Mouse (Mus musculus) regulatory T cell (primary cell): ENCODE measurements around the gene Pbrm1.

Source experiments
- in situ Hi-C: fragments of 300-600 bp; cut with MboI, MseI; formaldehyde crosslinking; loops from one replicate; pipeline ENCODE4 v1.15.1; 2025; ENCODE audit warnings: high pct_unique_total_duplicates

Gene Pbrm1

DNA sequence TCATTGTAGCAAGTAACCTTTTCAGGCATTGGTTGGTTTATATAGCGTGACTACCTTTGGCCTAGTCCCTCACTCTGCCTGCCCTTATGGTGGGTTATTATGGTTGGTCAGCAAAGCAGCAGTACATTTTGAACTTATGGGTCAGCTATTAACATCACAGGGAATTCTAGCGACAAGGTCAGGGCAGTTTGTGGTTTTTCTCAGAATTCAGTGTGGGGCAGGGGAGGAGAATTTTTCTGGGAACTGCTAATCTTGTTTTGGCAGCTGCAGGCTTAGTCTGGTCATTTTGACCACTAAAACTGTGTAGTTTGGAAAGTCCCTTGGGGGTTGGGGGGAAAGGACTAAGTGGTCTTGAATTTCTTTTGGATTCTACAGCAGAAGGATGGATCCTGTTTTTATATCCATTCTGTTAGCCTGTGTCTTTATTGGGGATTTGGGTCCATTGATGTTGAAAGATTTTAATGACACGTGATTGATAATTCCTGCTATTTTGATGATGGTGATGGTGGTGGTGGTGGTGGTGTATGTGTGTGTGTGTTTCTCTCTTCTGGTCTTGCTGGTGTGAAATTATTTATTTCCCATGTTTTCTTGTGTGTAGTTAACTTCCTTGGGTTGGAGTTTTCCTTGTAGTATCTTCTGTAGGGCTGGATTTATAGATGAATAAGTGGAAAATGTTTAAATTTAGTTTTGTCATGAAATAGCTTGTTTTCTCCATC is 60.5 kb downstream of the Pbrm1 start:
- in situ Hi-C loops = no loop called here

DNA sequence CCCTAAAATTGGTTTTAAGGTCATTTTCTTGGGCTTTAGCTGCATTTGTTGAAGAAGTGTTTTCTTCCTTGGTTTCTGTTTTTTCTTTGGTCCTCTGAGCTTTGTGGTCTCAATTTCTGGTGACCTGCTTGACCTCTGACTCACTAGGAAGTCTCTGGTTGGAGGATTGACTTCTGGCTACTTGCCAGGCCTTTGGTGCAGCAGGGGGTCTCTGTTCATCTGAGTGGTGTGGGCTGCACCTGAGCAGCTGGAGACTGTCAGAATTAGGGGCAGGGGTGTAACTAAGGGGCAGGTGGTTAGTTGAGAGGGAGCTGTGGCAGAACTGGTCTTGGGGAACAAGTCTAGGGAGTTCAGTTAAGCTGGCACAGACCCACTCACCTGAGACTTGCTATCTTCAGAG is 62.2 kb downstream of the Pbrm1 start:
- in situ Hi-C loops = no loop called here

- in situ Hi-C loops = no loop called here
These were observed 68.5 kb downstream of the Pbrm1 start for GRCm38 (mm10) chr14:31087433-31087832.

DNA sequence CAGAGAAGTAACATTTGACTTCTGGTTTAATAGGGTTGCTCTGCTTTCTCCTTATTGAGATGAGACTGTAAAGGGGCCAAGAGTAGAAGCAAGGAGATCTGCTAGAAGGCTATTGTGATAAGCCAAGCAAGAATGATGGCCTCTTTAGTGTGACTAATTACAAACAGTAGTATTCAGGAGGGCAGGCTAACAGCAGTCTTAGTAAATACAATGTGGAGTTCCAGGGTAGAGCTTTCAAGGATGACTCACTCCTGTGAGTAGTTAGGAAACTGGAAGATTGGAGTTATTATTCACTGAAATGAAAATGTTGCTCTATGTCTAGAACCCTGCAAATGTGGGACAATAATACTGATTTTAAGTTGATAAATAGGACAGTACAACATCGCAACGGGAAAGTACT is 69.6 kb downstream of the Pbrm1 start:
- in situ Hi-C loops = no loop called here

DNA sequence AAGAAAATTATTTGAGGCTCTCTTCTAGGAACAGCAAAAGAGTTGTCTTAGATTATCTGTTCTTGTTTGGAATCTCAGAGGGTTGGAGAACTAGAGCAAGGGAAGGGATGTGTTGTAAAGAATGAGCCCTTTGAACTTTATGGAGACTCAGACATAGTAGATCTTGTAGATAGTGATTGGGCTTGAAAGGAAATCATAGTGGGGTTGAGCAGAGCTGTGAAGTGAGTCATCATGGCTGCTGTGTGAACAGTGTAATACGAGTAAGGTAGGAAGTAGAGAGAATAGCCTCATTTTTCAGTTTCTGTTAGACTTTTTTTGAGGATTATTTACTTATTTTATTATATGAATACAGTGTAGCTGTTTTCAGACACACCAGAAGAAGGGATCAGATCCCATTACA is 71.0 kb downstream of the Pbrm1 start:
- in situ Hi-C loops = no loop called here

GRCm38 (mm10) chr14:31105156-31105555 is 86.2 kb downstream of the Pbrm1 start:
- in situ Hi-C loops = no loop called here

- in situ Hi-C loops = no loop called here
These were observed 91.7 kb downstream of the Pbrm1 start for GRCm38 (mm10) chr14:31110613-31111012.

- in situ Hi-C loops = no loop called here
These were observed 93.2 kb downstream of the Pbrm1 start for GRCm38 (mm10) chr14:31112187-31112586.

- in situ Hi-C loops = no loop called here
These were observed 95.1 kb downstream of the Pbrm1 start for GRCm38 (mm10) chr14:31114011-31114410.

DNA sequence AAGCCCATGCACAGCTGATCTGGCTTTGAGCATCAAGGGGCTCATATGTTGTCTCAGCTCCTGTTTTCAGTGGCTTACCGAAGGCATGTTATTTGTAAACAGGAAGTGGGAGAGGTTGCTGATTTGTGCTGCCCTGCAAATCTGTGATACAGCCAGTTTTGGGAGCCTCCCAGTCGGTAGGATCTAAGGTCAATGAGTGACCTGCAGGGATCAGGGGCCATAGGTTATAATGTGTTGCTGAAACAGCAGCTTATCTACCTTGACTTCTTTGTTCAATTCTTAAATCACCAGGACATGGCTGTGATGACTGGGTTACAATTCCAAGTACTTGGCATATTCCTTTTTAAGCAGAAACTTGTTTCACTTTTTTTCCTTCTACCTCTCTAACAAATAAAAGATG is 96.6 kb downstream of the Pbrm1 start:
- in situ Hi-C loops = no loop called here

- in situ Hi-C loops = no loop called here
These were observed 106.5 kb downstream of the Pbrm1 start for GRCm38 (mm10) chr14:31125106-31126075.

- in situ Hi-C loops = no loop called here
These were observed 107.9 kb downstream of the Pbrm1 start for GRCm38 (mm10) chr14:31126826-31127225.

GRCm38 (mm10) chr14:31128101-31128825 is 109.3 kb downstream of the Pbrm1 start:
- in situ Hi-C loops = no loop called here

DNA sequence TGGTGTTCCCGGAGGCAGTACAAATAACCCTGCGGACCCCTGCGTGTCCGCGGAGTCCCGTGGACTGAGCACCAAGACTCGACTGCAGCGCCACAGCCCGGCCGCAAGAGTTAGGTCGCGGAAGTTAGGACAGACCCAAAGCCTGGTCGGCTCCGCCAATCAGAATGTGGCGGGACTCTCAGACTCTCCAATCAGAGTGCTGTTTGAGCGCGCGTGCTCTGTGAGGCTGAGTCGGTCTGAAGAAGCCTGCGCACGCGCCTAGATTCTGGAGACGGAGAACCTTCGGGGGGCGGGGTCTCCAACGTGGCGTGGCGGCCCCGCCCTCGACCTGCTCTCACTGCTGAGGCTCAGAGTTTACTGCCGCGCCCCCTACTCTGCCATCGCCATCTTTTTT is 109.9 kb downstream of the Pbrm1 start, which contains the start of gene Smim4:
Smim4 (minus strand) TSS at position 131 of the 394 bp plus-strand sequence.
- in situ Hi-C loops = no loop called here

DNA sequence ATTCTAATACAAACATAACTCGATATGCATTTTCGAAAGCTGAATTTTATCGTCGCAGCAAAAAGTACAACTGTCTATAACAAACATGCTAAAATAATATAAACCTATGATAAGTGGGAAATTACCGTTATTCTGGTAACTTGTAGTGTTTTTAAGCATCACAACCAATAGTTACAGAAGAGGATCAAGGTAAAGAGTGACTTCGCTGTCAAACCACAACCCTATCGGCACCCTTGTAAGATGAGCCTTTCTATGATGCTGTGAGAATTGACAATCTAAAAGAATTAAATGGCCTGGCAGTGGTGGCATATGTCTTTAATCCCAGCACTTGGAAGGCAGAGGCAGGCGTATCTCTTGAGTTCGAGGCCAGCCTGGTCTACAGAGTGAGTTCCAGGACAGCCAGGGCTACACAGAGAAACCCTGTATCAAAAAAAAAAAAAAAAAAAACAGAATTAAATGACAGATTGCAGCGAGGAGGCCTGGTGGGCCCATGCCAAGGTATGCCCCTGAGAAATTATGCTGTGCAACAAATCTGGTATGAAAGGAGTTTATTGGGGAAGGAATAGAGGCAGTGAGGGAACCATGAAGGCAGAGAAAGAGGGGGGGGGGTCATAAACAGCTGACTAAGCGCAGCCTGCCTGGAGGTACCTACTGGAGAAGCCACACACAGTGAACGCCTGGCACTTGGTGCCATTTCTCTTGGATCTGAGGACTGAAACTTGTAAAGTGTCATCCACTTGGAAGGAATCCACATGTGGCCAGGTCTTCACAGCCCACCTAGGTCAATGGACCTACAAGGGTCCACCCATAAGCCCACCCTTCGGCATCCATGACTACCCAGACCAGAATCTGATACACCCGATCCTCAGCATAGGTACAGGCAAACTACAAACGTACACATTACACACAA is 110.6 kb downstream of the Pbrm1 start:
- in situ Hi-C loops = no loop called here

DNA sequence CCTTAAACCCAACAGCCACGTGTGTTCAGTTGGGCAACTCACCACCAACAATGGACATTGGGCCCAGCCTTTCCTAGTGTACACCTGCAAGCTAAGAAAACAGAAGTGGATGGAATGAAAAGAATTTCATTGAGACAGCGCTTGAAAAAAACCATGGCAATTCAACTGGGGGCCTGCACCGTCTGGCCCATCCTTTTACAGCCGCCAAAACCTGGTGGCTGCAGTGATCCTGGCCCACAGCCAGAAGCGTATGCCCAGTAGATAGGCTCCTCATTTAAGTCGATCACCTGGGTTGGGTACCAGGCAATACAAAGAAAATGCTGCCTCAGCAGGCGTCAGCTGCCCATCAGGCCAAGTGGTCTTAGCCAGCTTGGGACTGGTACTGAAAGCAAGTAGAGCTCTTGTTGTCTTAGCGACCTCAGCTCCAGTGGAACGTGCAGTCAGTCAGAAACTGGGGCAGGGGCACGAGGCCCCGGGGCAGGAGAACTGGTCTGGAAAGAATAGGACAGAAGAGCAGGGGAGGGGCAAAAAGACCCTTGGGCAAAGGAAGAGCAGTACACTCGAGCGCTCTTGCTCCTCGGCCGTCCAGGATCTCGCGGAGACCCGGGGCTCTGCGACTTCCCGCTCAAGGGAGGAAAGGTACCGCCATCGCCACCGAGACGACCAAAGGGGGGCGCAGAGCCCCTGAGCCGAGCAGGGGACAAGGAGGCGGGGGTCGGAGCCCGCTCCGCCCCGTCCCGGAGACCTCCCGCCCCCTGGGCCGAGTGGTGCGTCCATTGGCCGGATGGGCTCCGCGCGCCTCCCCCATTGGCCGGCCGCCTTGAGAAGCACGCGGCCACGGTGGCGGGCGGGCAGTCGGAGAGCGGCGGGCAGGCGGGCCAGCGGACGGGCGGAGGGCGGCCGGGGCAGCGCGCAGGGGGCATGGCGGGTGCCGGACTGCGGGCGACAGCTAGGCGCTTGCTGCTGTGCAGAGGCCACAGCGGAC is 111.6 kb downstream of the Pbrm1 start, which contains the start of gene Nt5dc2:
Nt5dc2 (plus strand) TSS at position 818 of the 985 bp plus-strand sequence.
- in situ Hi-C loops = no loop called here

DNA sequence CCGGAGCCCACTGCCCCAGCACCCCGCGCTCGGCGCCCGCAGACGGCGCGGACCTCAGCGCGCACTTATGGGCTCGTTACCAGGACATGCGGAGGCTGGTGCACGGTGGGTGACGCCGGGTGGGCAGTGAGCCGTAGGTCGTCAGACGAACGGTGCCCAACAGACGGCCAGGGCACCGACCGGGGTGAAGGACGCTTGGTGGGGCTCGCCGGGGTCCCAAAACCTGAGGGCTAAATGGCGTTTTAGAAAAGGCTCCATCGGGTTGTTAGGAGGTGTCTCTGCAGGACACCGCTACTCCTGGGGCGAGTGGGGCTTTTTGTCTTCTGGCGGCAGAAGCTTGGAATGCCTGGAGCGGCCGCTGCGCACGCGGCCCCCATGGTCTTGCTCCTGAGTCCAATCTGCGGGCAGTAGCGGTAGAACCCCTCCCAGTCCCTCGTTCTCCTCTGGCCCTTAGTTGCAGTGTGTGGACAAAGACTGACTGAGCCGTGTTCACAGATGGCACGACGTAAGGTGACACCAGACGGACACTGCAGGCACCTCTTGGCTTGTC is 112.4 kb downstream of the Pbrm1 start:
- in situ Hi-C loops = no loop called here

- in situ Hi-C loops = no loop called here
These were observed 113.1 kb downstream of the Pbrm1 start for GRCm38 (mm10) chr14:31132031-31132430.

DNA sequence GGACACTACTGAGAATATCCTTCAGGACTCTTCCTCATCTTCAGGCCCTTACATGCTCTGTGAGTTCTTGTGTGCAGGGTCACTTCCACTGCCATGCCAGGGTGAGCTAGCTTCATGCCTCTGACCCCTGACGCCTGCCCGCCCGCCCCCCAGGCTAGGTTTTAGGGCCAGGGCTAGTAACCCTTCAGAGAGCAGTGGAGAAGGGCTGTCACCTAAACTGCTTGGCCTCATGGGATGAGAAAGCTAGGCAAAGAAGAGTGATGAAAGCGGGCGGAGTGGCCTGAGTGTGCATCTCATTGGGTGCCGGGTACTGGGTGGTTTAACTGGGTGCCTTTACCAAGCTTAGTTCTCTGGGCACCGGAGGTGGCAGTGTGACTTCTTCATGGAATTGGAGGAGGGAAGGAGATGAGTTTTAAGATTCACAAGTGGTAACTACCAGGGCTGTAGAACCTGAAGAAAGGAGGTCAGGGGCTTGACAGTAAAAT is 113.6 kb downstream of the Pbrm1 start:
- in situ Hi-C loops = no loop called here
